Mouse (Mus musculus) MEL (cell line): ENCODE measurements around the gene Ubox5. TPM values are rescaled to one million over a fixed set of nuclear protein-coding genes. Genes with fewer than 3 reads are reported as not detected.
A peak's percentile ranks its signal among the peaks of the same experiment; 100 is the strongest.

Source experiments
- DNase-seq: peaks from one replicate; pipeline ENCODE4 v3.0.0; 2011; ENCODE audit warnings: low read depth, low spot score
- H3K27ac ChIP-seq: 2 replicates; pipeline ENCODE4 v1.5.1; 2012; ENCODE audit warnings: low read depth, mild to moderate bottlenecking, control low read depth, low read length, moderate library complexity; ENCODE audit not compliant: control insufficient read depth
- H3K27me3 ChIP-seq, 2 experiments: fragments of 150-350 bp in 1 of 2; sonication (generic) in 1 of 2; 2 replicates each; pipeline ENCODE4 v1.6.1; 2012; ENCODE audit warnings: low read length in 2 of 2, mild to moderate bottlenecking in 2 of 2, improper control_type of control experiment in 1 of 2, moderate library complexity in 1 of 2; ENCODE audit not compliant: insufficient read depth in 2 of 2, control insufficient read depth in 1 of 2
- H3K36me3 ChIP-seq, 2 experiments: 2 replicates each; pipeline ENCODE4 v1.6.1; 2012 to 2014; ENCODE audit warnings: low read length in 2 of 2, improper control_type of control experiment in 1 of 2, inconsistent platforms in 1 of 2, mild to moderate bottlenecking in 1 of 2; ENCODE audit not compliant: insufficient read depth in 2 of 2, control insufficient read depth in 1 of 2
- H3K4me1 ChIP-seq, 2 experiments: fragments of 150-350 bp in 1 of 2; sonication (generic) in 1 of 2; 2 replicates each; pipeline ENCODE4 v1.6.1; 2012; ENCODE audit warnings: low read length in 2 of 2, improper control_type of control experiment in 1 of 2, mild to moderate bottlenecking in 1 of 2; ENCODE audit not compliant: insufficient read depth in 2 of 2, control insufficient read depth in 1 of 2
- H3K4me3 ChIP-seq, 2 experiments: fragments of 150-350 bp in 1 of 2; sonication (generic) in 1 of 2; 2 replicates each; pipeline ENCODE4 v1.5.1; 2012; ENCODE audit warnings: low read depth in 2 of 2, low read length in 2 of 2, mild to moderate bottlenecking in 2 of 2, moderate library complexity in 2 of 2, control low read depth in 1 of 2, improper control_type of control experiment in 1 of 2; ENCODE audit not compliant: control insufficient read depth in 1 of 2, insufficient read depth in 1 of 2
- H3K79me2 ChIP-seq: 2 replicates; pipeline ENCODE4 v1.6.1; 2012; ENCODE audit warnings: mild to moderate bottlenecking, low read length, moderate library complexity; ENCODE audit not compliant: control insufficient read depth, poor library complexity, insufficient read depth
- H3K9ac ChIP-seq: 2 replicates; pipeline ENCODE4 v1.6.1; 2012; ENCODE audit warnings: low read depth, mild to moderate bottlenecking, control low read depth, low read length, moderate library complexity; ENCODE audit not compliant: control insufficient read depth, poor library complexity, severe bottlenecking
- H3K9me3 ChIP-seq: fragments of 150-350 bp; sonication (generic); replicated peaks from 2 replicates; pipeline ENCODE4 v1.6.1; 2012; ENCODE audit warnings: mild to moderate bottlenecking, low read length, improper control_type of control experiment, moderate library complexity; ENCODE audit not compliant: insufficient read depth
- BHLHE40 ChIP-seq: IDR thresholded peaks from 2 replicates; pipeline ENCODE4 v1.6.1; 2012; ENCODE audit warnings: low read depth, mild to moderate bottlenecking, inconsistent platforms, low read length, improper control_type of control experiment, borderline replicate concordance
- CTCF ChIP-seq, 3 experiments: IDR thresholded peaks in 2 of 3; conservative IDR thresholded peaks in 1 of 3; 2 replicates each; pipeline ENCODE4 v1.5.1; 2011 to 2012; ENCODE audit warnings: low read length in 3 of 3, low read depth in 2 of 3, mild to moderate bottlenecking in 2 of 3, improper control_type of control experiment in 1 of 3, inconsistent platforms in 1 of 3, mixed read lengths in 1 of 3, moderate library complexity in 1 of 3; ENCODE audit not compliant: control insufficient read depth in 1 of 3, insufficient read depth in 1 of 3, poor library complexity in 1 of 3, severe bottlenecking in 1 of 3
- ETS1 ChIP-seq: IDR thresholded peaks from 2 replicates; pipeline ENCODE4 v1.6.1; 2012; ENCODE audit warnings: low read depth, mild to moderate bottlenecking, inconsistent platforms, low read length, improper control_type of control experiment, moderate library complexity
- GATA1 ChIP-seq: IDR thresholded peaks from 2 replicates; pipeline ENCODE4 v1.6.1; 2011; ENCODE audit warnings: low read depth, low read length, improper control_type of control experiment
- JUND ChIP-seq: IDR thresholded peaks from 2 replicates; pipeline ENCODE4 v1.6.1; 2011; ENCODE audit warnings: low read depth, mild to moderate bottlenecking, improper control_type of control experiment, low read length
- MAX ChIP-seq: IDR thresholded peaks from 2 replicates; pipeline ENCODE4 v1.6.1; 2011; ENCODE audit warnings: low read length, improper control_type of control experiment
- MAZ ChIP-seq: IDR thresholded peaks from 2 replicates; pipeline ENCODE4 v1.6.1; 2012; ENCODE audit warnings: low read depth, mild to moderate bottlenecking, inconsistent platforms, low read length, improper control_type of control experiment
- MXI1 ChIP-seq: IDR thresholded peaks from 2 replicates; pipeline ENCODE4 v1.6.1; 2011; ENCODE audit warnings: mild to moderate bottlenecking, low read depth, low read length, improper control_type of control experiment
- MYC ChIP-seq: IDR thresholded peaks from 2 replicates; pipeline ENCODE4 v1.6.1; 2011; ENCODE audit warnings: low read depth, mild to moderate bottlenecking, low read length, improper control_type of control experiment, moderate library complexity
- NRF1 ChIP-seq: IDR thresholded peaks from 2 replicates; pipeline ENCODE4 v1.6.1; 2014; ENCODE audit warnings: low read depth, mild to moderate bottlenecking, inconsistent platforms, low read length, improper control_type of control experiment, moderate library complexity; ENCODE audit not compliant: poor library complexity, insufficient read depth, severe bottlenecking
- POLR2AphosphoS5 ChIP-seq: IDR thresholded peaks from 2 replicates; pipeline ENCODE4 v1.6.1; 2012; ENCODE audit warnings: low read depth, borderline replicate concordance, mild to moderate bottlenecking, inconsistent platforms, low read length, moderate library complexity, mixed read lengths
- TCF12 ChIP-seq: IDR thresholded peaks from 2 replicates; pipeline ENCODE4 v1.6.1; 2014; ENCODE audit warnings: low read depth, mild to moderate bottlenecking, inconsistent platforms, low read length, improper control_type of control experiment, moderate library complexity
- USF1 ChIP-seq: IDR thresholded peaks from 2 replicates; pipeline ENCODE4 v1.6.1; 2014; ENCODE audit warnings: low read depth, mild to moderate bottlenecking, inconsistent platforms, low read length, improper control_type of control experiment, moderate library complexity
- polyA plus RNA-seq, 2 experiments: library from polyadenylated mRNA; stranded (reverse) in 1 of 2; unstranded in 1 of 2; fragments of >175 nt in 1 of 2; fragments of >200 nt in 1 of 2; gene quantifications; 2 replicates each; pipeline versions ENCODE4 v1.2.1 to v1.2.4; 2012; ENCODE audit warnings: low replicate concordance in 2 of 2, low read depth in 1 of 2; ENCODE audit not compliant: insufficient read length in 2 of 2, insufficient read depth in 1 of 2, missing spikeins in 1 of 2
- total RNA-seq: library from RNA; depleted of rRNA; stranded (reverse); fragments of 300-350 nt; gene quantifications from 2 replicates; pipeline ENCODE4 v1.2.3, GENCODE M21; 2012

The Ubox5 gene
- total and polyA plus RNA-seq, 3 experiments = 5.4 to 11.2 TPM; not detected in 1

GRCm38 (mm10) chr2:130632416-130632815 is 2.6 kb upstream of the Ubox5 start:
- Histone ChIP-seq H3K4me3 (no peak overlapping the region), H3K36me3 (peaks cover 0 to 15% of the 10 kb centered on the region in 2 experiments; a peak in 2 of 4 replicates), H3K27me3 (no peaks in the 10 kb centered on the region), H3K4me1 (peaks cover 0 to 13% of the 10 kb centered on the region in 2 experiments; a peak in 2 of 4 replicates), H3K79me2 (peaks cover 22% of the 10 kb centered on the region), H3K9ac (no peak overlapping the region), H3K27ac (no peak overlapping the region), H3K9me3 (no peaks in the 10 kb centered on the region)
- DNase-seq = no peak
- TF ChIP-seq JUND = no peak
- no peak for TF ChIP-seq TCF12
- TF ChIP-seq MAX = no peak
- no peak for TF ChIP-seq USF1

GRCm38 (mm10) chr2:130629080-130629838 is 579 bp downstream of the Ubox5 start:
- Histone ChIP-seq H3K36me3 (peaks cover 13 to 18% of the 10 kb centered on the region in 2 experiments), H3K9ac (peak overlapping the region; percentile 94), H3K4me3 (peak overlapping the region; percentile 92 to 99), H3K27ac (peak overlapping the region; percentile 61), H3K79me2 (peaks cover 34% of the 10 kb centered on the region), H3K27me3 (no peaks in the 10 kb centered on the region), H3K9me3 (no peaks in the 10 kb centered on the region), H3K4me1 (peaks cover 0 to 13% of the 10 kb centered on the region in 2 experiments; a peak in 2 of 4 replicates)
- TF ChIP-seq MAZ (no peak), BHLHE40 (0 out of 2 replicates have a peak, but pooled peaks have one; percentile 33), MXI1 (peak; percentile 75; the same call in 1 of the 2 replicates), CTCF (IDR thresholded peaks at IDR 0.05 in 2 of 3, conservative IDR thresholded peaks at IDR 0.05 in 1 of 3; ENCODE audit: control insufficient read depth in 1 of 3, insufficient read depth in 1 of 3, low read depth in 2 of 3, low read length in 3 of 3, poor library complexity in 1 of 3, severe bottlenecking in 1 of 3) (no peak), GATA1 (no peak), POLR2AphosphoS5 (no peak), USF1 (no peak), MYC (no peak), ETS1 (no peak), NRF1 (no peak), JUND (no peak), MAX (peak; percentile 63)
- DNase-seq = no peak
